Mouse (Mus musculus): ENCODE results near the gene Tlx2. TPM values are rescaled to one million over a fixed set of nuclear protein-coding genes. Genes with fewer than 3 reads are reported as not detected.

Tlx2 gene
- polyA plus RNA-seq, 1 experiment from 2014 or later = 0.49 TPM

- no peak for ATAC-seq (ENCODE audit: low FRiP score, low TSS enrichment)
- Histone ChIP-seq H3K36me3 (ENCODE audit: insufficient read depth, low read length) (no peaks in the 10 kb centered on the region; the same call in 1 of the 2 replicates), H3K4me2 (replicated peaks; ENCODE audit: low read depth, low read length) (no peak overlapping the region), H3K27ac (ENCODE audit: low read length) (no peak overlapping the region), H3K9me3 (ENCODE audit: low read length) (no peaks in the 10 kb centered on the region), H3K9ac (replicated peaks; ENCODE audit: low read length) (no peak overlapping the region), H3K4me3 (ENCODE audit: low read length) (no peak overlapping the region), H3K27me3 (ENCODE audit: insufficient read depth, low read length) (no peaks in the 10 kb centered on the region), H3K4me1 (ENCODE audit: insufficient read depth, low read length) (peaks cover 28% of the 10 kb centered on the region)
- 89% methylated on average over 4 of the region's 4 CpGs for WGBS
Measured at GRCm38 (mm10) chr6:83111510-83112136, 41.5 kb upstream of the Tlx2 start.

- no peaks in the 10 kb centered on the region; the same call in 1 of the 2 replicates for H3K36me3 ChIP-seq (ENCODE audit: insufficient read depth, low read length)
- peak within 1 kb of the TSS; percentile 88 for H3K27ac ChIP-seq (ENCODE audit: low read length)
- peak within 1 kb of the TSS; percentile 98 for H3K4me3 ChIP-seq (ENCODE audit: low read length)
- peak within 1 kb of the TSS; percentile 69 for H3K4me2 ChIP-seq (replicated peaks; ENCODE audit: low read depth, low read length)
- peaks cover 15% of the 10 kb centered on the region for H3K4me1 ChIP-seq (ENCODE audit: insufficient read depth, low read length)
- H3K9ac ChIP-seq (replicated peaks; ENCODE audit: low read length) = peak within 1 kb of the TSS; percentile 95
- H3K27me3 ChIP-seq (ENCODE audit: insufficient read depth, low read length) = no peaks in the 10 kb centered on the region
- peak; percentile 91 for ATAC-seq (ENCODE audit: low FRiP score, low TSS enrichment)
- H3K9me3 ChIP-seq (ENCODE audit: low read length) = no peaks in the 10 kb centered on the region
- under 1% methylated on average over 76 of the region's 76 CpGs for WGBS
Measured at GRCm38 (mm10) chr6:83108762-83109668, 38.9 kb upstream of the Tlx2 start, which contains the start of gene Mrpl53. TSS of gene Mrpl53 (plus strand) at chr6:83109040.

GRCm38 (mm10) chr6:83107566-83108400, 37.7 kb upstream of the Tlx2 start:
- H3K27ac ChIP-seq (ENCODE audit: low read length) = peak overlapping the region; percentile 88; the same call in 1 of the 2 replicates

GRCm38 (mm10) chr6:83104158-83104557, 34.1 kb upstream of the Tlx2 start:
- no peak overlapping the region for H3K4me3 ChIP-seq (ENCODE audit: low read length)
- H3K27ac ChIP-seq (ENCODE audit: low read length) = no peak overlapping the region
- 77% methylated on average over 4 of the region's 4 CpGs for WGBS
- peaks cover 28% of the 10 kb centered on the region for H3K4me1 ChIP-seq (ENCODE audit: insufficient read depth, low read length)
- H3K27me3 ChIP-seq (ENCODE audit: insufficient read depth, low read length) = no peaks in the 10 kb centered on the region
- no peaks in the 10 kb centered on the region for H3K9me3 ChIP-seq (ENCODE audit: low read length)
- ATAC-seq (ENCODE audit: low FRiP score, low TSS enrichment) = no peak
- H3K9ac ChIP-seq (replicated peaks; ENCODE audit: low read length) = no peak overlapping the region
- no peak overlapping the region for H3K4me2 ChIP-seq (replicated peaks; ENCODE audit: low read depth, low read length)
- no peaks in the 10 kb centered on the region for H3K36me3 ChIP-seq (ENCODE audit: insufficient read depth, low read length)

More at GRCm38 (mm10) chr6:83107566-83108400, 37.7 kb upstream of the Tlx2 start:
- Histone ChIP-seq H3K9me3 (ENCODE audit: low read length) (no peaks in the 10 kb centered on the region), H3K4me2 (replicated peaks; ENCODE audit: low read depth, low read length) (peak overlapping the region; percentile 69), H3K36me3 (ENCODE audit: insufficient read depth, low read length) (no peaks in the 10 kb centered on the region; the same call in 1 of the 2 replicates), H3K9ac (replicated peaks; ENCODE audit: low read length) (peak overlapping the region; percentile 95), H3K4me3 (ENCODE audit: low read length) (peak overlapping the region; percentile 98; the same call in 1 of the 2 replicates), H3K4me1 (ENCODE audit: insufficient read depth, low read length) (peaks cover 23% of the 10 kb centered on the region), H3K27me3 (ENCODE audit: insufficient read depth, low read length) (no peaks in the 10 kb centered on the region)
- peak; percentile 20; the same call in 1 of the 2 replicates for ATAC-seq (ENCODE audit: low FRiP score, low TSS enrichment)
- 37% methylated on average over 13 of the region's 13 CpGs for WGBS

- no peak overlapping the region for H3K9ac ChIP-seq (replicated peaks; ENCODE audit: low read length)
- H3K9me3 ChIP-seq (ENCODE audit: low read length) = no peaks in the 10 kb centered on the region
- no peak overlapping the region; the same call in 1 of the 2 replicates for H3K4me3 ChIP-seq (ENCODE audit: low read length)
- H3K36me3 ChIP-seq (ENCODE audit: insufficient read depth, low read length) = no peaks in the 10 kb centered on the region
- H3K27ac ChIP-seq (ENCODE audit: low read length) = no peak overlapping the region
- ATAC-seq (ENCODE audit: low FRiP score, low TSS enrichment) = no peak
- H3K27me3 ChIP-seq (ENCODE audit: insufficient read depth, low read length) = no peaks in the 10 kb centered on the region
- H3K4me1 ChIP-seq (ENCODE audit: insufficient read depth, low read length) = peaks cover 31% of the 10 kb centered on the region
- H3K4me2 ChIP-seq (replicated peaks; ENCODE audit: low read depth, low read length) = peak overlapping the region; percentile 99; the same call in 1 of the 2 replicates
- 53% methylated on average over 11 of the region's 11 CpGs for WGBS
Measured at GRCm38 (mm10) chr6:83103130-83103650, 33.1 kb upstream of the Tlx2 start.

- Histone ChIP-seq H3K9ac (replicated peaks; ENCODE audit: low read length) (peak overlapping the region; percentile 86), H3K27me3 (ENCODE audit: insufficient read depth, low read length) (no peaks in the 10 kb centered on the region), H3K27ac (ENCODE audit: low read length) (peak overlapping the region; percentile 84), H3K36me3 (ENCODE audit: insufficient read depth, low read length) (no peaks in the 10 kb centered on the region), H3K4me2 (replicated peaks; ENCODE audit: low read depth, low read length) (peak overlapping the region; percentile 99), H3K4me1 (ENCODE audit: insufficient read depth, low read length) (peaks cover 30% of the 10 kb centered on the region), H3K9me3 (ENCODE audit: low read length) (no peaks in the 10 kb centered on the region), H3K4me3 (ENCODE audit: low read length) (peak overlapping the region; percentile 71)
- peak; percentile 79 for ATAC-seq (ENCODE audit: low FRiP score, low TSS enrichment)
- under 1% methylated on average over 73 of the region's 74 CpGs for WGBS
Measured at GRCm38 (mm10) chr6:83101688-83102556, 31.8 kb upstream of the Tlx2 start.

- peak within 1 kb of the TSS; percentile 84 for H3K27ac ChIP-seq (ENCODE audit: low read length)
- under 1% methylated on average over 25 of the region's 25 CpGs for WGBS
- H3K9me3 ChIP-seq (ENCODE audit: low read length) = no peaks in the 10 kb centered on the region
- H3K4me2 ChIP-seq (replicated peaks; ENCODE audit: low read depth, low read length) = peak within 1 kb of the TSS; percentile 99
- H3K9ac ChIP-seq (replicated peaks; ENCODE audit: low read length) = peak within 1 kb of the TSS; percentile 86
- H3K27me3 ChIP-seq (ENCODE audit: insufficient read depth, low read length) = no peaks in the 10 kb centered on the region
- peak; percentile 89 for ATAC-seq (ENCODE audit: low FRiP score, low TSS enrichment)
- no peaks in the 10 kb centered on the region for H3K36me3 ChIP-seq (ENCODE audit: insufficient read depth, low read length)
- H3K4me3 ChIP-seq (ENCODE audit: low read length) = peak within 1 kb of the TSS; percentile 71
- H3K4me1 ChIP-seq (ENCODE audit: insufficient read depth, low read length) = peaks cover 30% of the 10 kb centered on the region
Measured at GRCm38 (mm10) chr6:83101316-83101687, 31.2 kb upstream of the Tlx2 start, which contains the start of the genes Ccdc142 and Gm42688. TSS of gene Ccdc142 (plus strand) at chr6:83101601. TSS of gene Gm42688 (plus strand) at chr6:83101617.

GRCm38 (mm10) chr6:83098411-83098810, 28.3 kb upstream of the Tlx2 start:
- Histone ChIP-seq H3K9me3 (ENCODE audit: low read length) (no peaks in the 10 kb centered on the region), H3K4me2 (replicated peaks; ENCODE audit: low read depth, low read length) (no peak overlapping the region), H3K4me3 (ENCODE audit: low read length) (no peak overlapping the region), H3K4me1 (ENCODE audit: insufficient read depth, low read length) (peaks cover 28% of the 10 kb centered on the region), H3K36me3 (ENCODE audit: insufficient read depth, low read length) (no peaks in the 10 kb centered on the region), H3K27me3 (ENCODE audit: insufficient read depth, low read length) (no peaks in the 10 kb centered on the region), H3K27ac (ENCODE audit: low read length) (peak overlapping the region; percentile 47; the same call in 1 of the 2 replicates), H3K9ac (replicated peaks; ENCODE audit: low read length) (no peak overlapping the region)
- ATAC-seq (ENCODE audit: low FRiP score, low TSS enrichment) = no peak
- 26% methylated on average over 2 of the region's 2 CpGs for WGBS

Data from kidney, embryonic 16.5 days (tissue).